Mouse (Mus musculus) hindbrain, postnatal 0 days (tissue): ENCODE measurements around the gene Tbx19. TPM values are rescaled to one million over a fixed set of nuclear protein-coding genes. Genes with fewer than 3 reads are reported as not detected.

Experiments
- ATAC-seq: fragments of 200-750 bp; cut with Nextera tagmentation; 2 replicates; pipeline ENCODE4 v1.8.0; 2017; ENCODE audit warnings: mild to moderate bottlenecking, moderate TSS enrichment, moderate library complexity
- DNase-seq: peaks from one replicate; pipeline ENCODE4 v3.0.0-alpha.2; 2015; ENCODE audit warnings: low spot score
- H3K27ac ChIP-seq: fragments of 300-500 bp; sonication (generic); 2 replicates; pipeline ENCODE4 v1.5.1; 2014; ENCODE audit warnings: mild to moderate bottlenecking
- H3K27me3 ChIP-seq: fragments of 300-500 bp; sonication (generic); 2 replicates; pipeline ENCODE4 v1.6.1; 2014; ENCODE audit warnings: low read length, mixed read lengths; ENCODE audit not compliant: insufficient read depth
- H3K36me3 ChIP-seq: fragments of 300-500 bp; sonication (generic); 2 replicates; pipeline ENCODE4 v1.6.1; 2014; ENCODE audit warnings: low read length, mixed read lengths; ENCODE audit not compliant: insufficient read depth
- H3K4me1 ChIP-seq: fragments of 300-500 bp; sonication (generic); 2 replicates; pipeline ENCODE4 v1.6.1; 2014; ENCODE audit warnings: antibody characterized with exemption, low read length, mixed read lengths; ENCODE audit not compliant: insufficient read depth
- H3K4me2 ChIP-seq: fragments of 300-500 bp; sonication (generic); 2 replicates; pipeline ENCODE4 v1.6.1; 2014; ENCODE audit warnings: low read depth, mild to moderate bottlenecking, low read length, moderate library complexity, mixed read lengths
- H3K4me3 ChIP-seq: fragments of 300-500 bp; sonication (generic); 2 replicates; pipeline ENCODE4 v1.5.1; 2014; ENCODE audit warnings: low read length
- H3K9ac ChIP-seq: fragments of 300-500 bp; sonication (generic); replicated peaks from 2 replicates; pipeline ENCODE4 v1.6.1; 2014; ENCODE audit warnings: mild to moderate bottlenecking, low read length, moderate library complexity, mixed read lengths
- H3K9me3 ChIP-seq: fragments of 300-500 bp; sonication (generic); 2 replicates; pipeline ENCODE4 v1.6.1; 2016; ENCODE audit warnings: low read length, mixed read lengths
- CTCF ChIP-seq: IDR thresholded peaks from 2 replicates; pipeline ENCODE4 v1.5.1; 2016; ENCODE audit warnings: antibody characterized with exemption, control low read depth, low read depth
- WGBS: fragments of 180-500 bp; shearing (Covaris S2); extraction: QIAGEN DNeasy Blood & Tissue Kit; methylation state at CpG from one replicate; pipeline ENCODE4 v1.1.7; 2014; 5-methylcytosine and 5-hydroxymethylcytosine counted together
- polyA plus RNA-seq: library from polyadenylated mRNA; unstranded; fragments of >200 nt; fragmentation: Nextera tagmentation; extraction: Ambion mirVana; gene quantifications from 2 replicates; pipeline ENCODE4 v1.2.1, GENCODE M21; 2015
- total RNA-seq: library from RNA; depleted of rRNA; stranded (reverse); fragments of >200 nt; gene quantifications from 2 replicates; pipeline ENCODE4 v1.2.3, GENCODE M21; 2014

The Tbx19 gene
- total and polyA plus RNA-seq, 2 experiments from 2014 or later = not detected

DNA sequence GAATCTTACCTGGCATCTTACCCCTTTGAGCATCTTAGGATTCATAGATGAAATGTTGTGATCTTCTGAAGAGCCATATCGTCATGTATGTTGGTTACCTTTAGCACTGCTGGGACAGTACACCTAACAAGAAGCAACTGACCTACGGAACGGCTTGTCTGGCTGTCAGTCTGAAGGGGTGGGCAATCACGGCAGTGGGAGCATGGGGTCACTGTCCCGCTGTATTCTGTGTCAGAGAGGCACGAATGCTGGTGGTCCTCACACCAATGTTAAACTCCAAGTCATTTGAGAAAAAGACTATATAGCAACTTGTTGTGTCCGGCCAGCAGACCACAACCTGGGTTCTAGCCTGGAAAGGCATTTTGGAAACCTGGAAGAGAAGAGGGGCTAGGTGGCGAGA lies 10.7 kb upstream of the Tbx19 start:
- H3K27ac ChIP-seq = no peak overlapping the region
- H3K4me1 ChIP-seq = no peaks in the 10 kb centered on the region
- no peaks in the 10 kb centered on the region for H3K9me3 ChIP-seq
- no peaks in the 10 kb centered on the region for H3K36me3 ChIP-seq
- WGBS = 78% methylated on average over 7 of the region's 8 CpGs
- H3K9ac ChIP-seq = no peak overlapping the region
- no peak overlapping the region for H3K4me2 ChIP-seq
- H3K4me3 ChIP-seq = no peak overlapping the region
- ATAC-seq (no peak), DNase-seq (no peak)
- H3K27me3 ChIP-seq = no peaks in the 10 kb centered on the region
- no peak for TF ChIP-seq CTCF

- Histone ChIP-seq H3K4me1 (no peaks in the 10 kb centered on the region), H3K27me3 (no peaks in the 10 kb centered on the region), H3K4me2 (no peak overlapping the region), H3K27ac (no peak overlapping the region), H3K9me3 (no peaks in the 10 kb centered on the region), H3K4me3 (no peak overlapping the region), H3K36me3 (no peaks in the 10 kb centered on the region), H3K9ac (no peak overlapping the region)
- 85% methylated on average over 5 of the region's 5 CpGs for WGBS
- TF ChIP-seq CTCF = no peak
- DNase-seq = no peak
- ATAC-seq = no peak
Measured at GRCm38 (mm10) chr1:165170157-165170556, 9.6 kb upstream of the Tbx19 start.

DNA sequence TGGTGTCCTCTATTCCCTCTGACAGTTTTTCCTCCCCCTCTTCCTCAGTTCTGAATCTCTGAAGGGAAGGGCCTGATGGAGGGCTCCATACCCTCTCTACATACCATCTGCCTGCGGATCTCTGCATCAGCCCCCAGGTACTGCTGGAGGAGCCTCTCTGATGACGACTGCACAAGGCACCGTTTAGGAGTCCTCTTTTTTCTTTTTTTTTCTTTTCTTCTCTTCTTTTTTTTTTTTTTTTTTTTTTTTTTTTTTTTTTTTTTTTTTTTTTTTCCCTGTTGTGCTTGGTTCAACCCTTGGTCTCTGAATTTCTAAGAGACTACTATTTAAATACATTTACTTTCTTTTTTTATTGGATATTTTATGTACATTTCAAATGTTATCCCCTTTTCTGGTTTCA lies 8.9 kb upstream of the Tbx19 start:
- H3K4me2 ChIP-seq = no peak overlapping the region
- H3K9me3 ChIP-seq = no peaks in the 10 kb centered on the region
- H3K27ac ChIP-seq = no peak overlapping the region
- H3K9ac ChIP-seq = no peak overlapping the region
- DNase-seq (no peak), ATAC-seq (no peak)
- H3K27me3 ChIP-seq = no peaks in the 10 kb centered on the region
- no peaks in the 10 kb centered on the region for H3K36me3 ChIP-seq
- H3K4me1 ChIP-seq = no peaks in the 10 kb centered on the region
- 82% methylated on average over 3 of the region's 3 CpGs for WGBS
- H3K4me3 ChIP-seq = no peak overlapping the region
- no peak for TF ChIP-seq CTCF

DNA sequence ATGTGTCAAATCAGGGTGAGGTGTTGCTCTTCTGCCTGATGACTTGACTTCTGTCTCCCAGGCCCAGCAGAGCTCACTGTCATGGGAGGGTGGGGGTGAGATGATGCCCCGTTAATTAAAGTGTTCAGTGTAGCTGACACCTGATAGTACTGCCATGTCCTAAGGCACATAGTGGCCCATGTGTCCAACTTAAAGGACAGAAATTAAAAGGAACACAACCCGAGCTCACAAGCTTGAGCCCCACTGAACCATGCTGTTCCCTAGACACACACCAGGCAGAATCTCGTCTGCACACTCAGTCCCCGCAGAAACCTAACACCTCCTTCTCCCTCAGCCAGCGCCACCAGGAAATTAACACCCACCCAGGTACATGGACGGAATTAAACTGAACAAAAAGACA lies 4.3 kb upstream of the Tbx19 start:
- WGBS = 85% methylated on average over 6 of the region's 6 CpGs
- H3K4me2 ChIP-seq = no peak overlapping the region
- no peaks in the 10 kb centered on the region for H3K36me3 ChIP-seq
- H3K27ac ChIP-seq = no peak overlapping the region
- no peaks in the 10 kb centered on the region for H3K27me3 ChIP-seq
- H3K4me3 ChIP-seq = no peak overlapping the region
- no peaks in the 10 kb centered on the region for H3K9me3 ChIP-seq
- no peaks in the 10 kb centered on the region for H3K4me1 ChIP-seq
- ATAC-seq = no peak
- TF ChIP-seq CTCF = no peak
- no peak overlapping the region for H3K9ac ChIP-seq
- no peak for DNase-seq

- Histone ChIP-seq H3K4me3 (no peak overlapping the region), H3K4me1 (no peaks in the 10 kb centered on the region), H3K4me2 (no peak overlapping the region), H3K27ac (no peak overlapping the region), H3K9me3 (no peaks in the 10 kb centered on the region), H3K36me3 (no peaks in the 10 kb centered on the region), H3K27me3 (no peaks in the 10 kb centered on the region), H3K9ac (no peak overlapping the region)
- no peak for ATAC-seq
- TF ChIP-seq CTCF = no peak
- WGBS = 72% methylated on average over 10 of the region's 10 CpGs
- no peak for DNase-seq
Measured at GRCm38 (mm10) chr1:165158841-165159240, 1.7 kb downstream of the Tbx19 start.

GRCm38 (mm10) chr1:165154162-165154561 lies 6.4 kb downstream of the Tbx19 start:
- ATAC-seq (no peak), DNase-seq (no peak)
- Histone ChIP-seq H3K27ac (no peak overlapping the region), H3K4me3 (no peak overlapping the region), H3K9me3 (no peaks in the 10 kb centered on the region), H3K27me3 (no peaks in the 10 kb centered on the region), H3K36me3 (no peaks in the 10 kb centered on the region), H3K9ac (no peak overlapping the region), H3K4me1 (no peaks in the 10 kb centered on the region), H3K4me2 (no peak overlapping the region)
- no peak for TF ChIP-seq CTCF
- 87% methylated on average over 4 of the region's 4 CpGs for WGBS

DNA sequence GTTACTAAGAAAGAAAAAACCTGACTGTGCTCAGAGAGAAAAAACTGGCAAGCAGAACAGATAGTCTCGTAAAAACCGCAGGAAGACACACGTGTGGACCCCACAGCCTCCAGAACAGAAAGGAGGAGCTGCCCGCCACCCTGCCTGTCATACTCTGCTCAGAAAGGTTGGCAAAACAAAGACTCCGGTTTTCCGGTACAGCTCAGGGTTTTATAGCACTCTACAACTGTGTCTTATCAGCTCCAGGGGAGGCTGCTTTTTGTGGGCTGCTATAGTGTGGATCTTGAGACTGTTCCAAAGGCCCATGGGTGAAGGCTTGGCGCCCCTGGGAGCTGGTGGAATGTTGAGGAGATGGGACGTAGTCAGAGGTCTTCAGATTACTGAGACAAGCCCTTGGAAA lies 9.4 kb downstream of the Tbx19 start:
- TF ChIP-seq CTCF = no peak
- Histone ChIP-seq H3K27me3 (no peaks in the 10 kb centered on the region), H3K9me3 (no peaks in the 10 kb centered on the region), H3K4me2 (no peak overlapping the region), H3K36me3 (no peaks in the 10 kb centered on the region), H3K4me3 (no peak overlapping the region), H3K4me1 (no peaks in the 10 kb centered on the region), H3K9ac (no peak overlapping the region), H3K27ac (no peak overlapping the region)
- ATAC-seq (no peak), DNase-seq (no peak)
- WGBS = 70% methylated on average over 8 of the region's 8 CpGs
